Mouse (Mus musculus) CH12.LX (cell line): ENCODE data around the gene Plekhh3.
A peak's percentile ranks its signal among the peaks of the same experiment; 100 is the strongest.

Experiments used
- CHD1 ChIP-seq: IDR thresholded peaks from 2 replicates; pipeline ENCODE4 v1.6.1; 2012; ENCODE audit warnings: low read depth, low read length, improper control_type of control experiment, inconsistent platforms
- CHD2 ChIP-seq: IDR thresholded peaks from 2 replicates; pipeline ENCODE4 v1.6.1; 2011; ENCODE audit warnings: low read length, improper control_type of control experiment
- CTCF ChIP-seq, 2 experiments: IDR thresholded peaks in 1 of 2; conservative IDR thresholded peaks in 1 of 2; 2 replicates each; pipeline ENCODE4 v1.5.1; 2011 to 2012; ENCODE audit warnings: low read depth in 2 of 2, low read length in 2 of 2, improper control_type of control experiment in 1 of 2, inconsistent platforms in 1 of 2, mild to moderate bottlenecking in 1 of 2, moderate library complexity in 1 of 2
- E2F4 ChIP-seq: IDR thresholded peaks from 2 replicates; pipeline ENCODE4 v1.6.1; 2011; ENCODE audit warnings: low read depth, low read length, improper control_type of control experiment; ENCODE audit not compliant: insufficient replicate concordance
- EP300 ChIP-seq: IDR thresholded peaks from 2 replicates; pipeline ENCODE4 v1.6.1; 2011; ENCODE audit warnings: low read length, improper control_type of control experiment
- POLR2A ChIP-seq: IDR thresholded peaks from 2 replicates; pipeline ENCODE4 v1.6.1; 2011; ENCODE audit warnings: low read depth, mild to moderate bottlenecking, improper control_type of control experiment, low read length
- POLR2AphosphoS2 ChIP-seq: IDR thresholded peaks from 2 replicates; pipeline ENCODE4 v1.6.1; 2011; ENCODE audit warnings: low read depth, low read length, improper control_type of control experiment
- SMC3 ChIP-seq: IDR thresholded peaks from 2 replicates; pipeline ENCODE4 v1.6.1; 2011; ENCODE audit warnings: low read depth, low read length, improper control_type of control experiment
- UBTF ChIP-seq: IDR thresholded peaks from 2 replicates; pipeline ENCODE4 v1.6.1; 2012; ENCODE audit warnings: low read depth, mild to moderate bottlenecking, inconsistent platforms, low read length, improper control_type of control experiment, moderate library complexity
- ZC3H11A ChIP-seq: IDR thresholded peaks from 2 replicates; pipeline ENCODE4 v1.6.1; 2012; ENCODE audit warnings: low read depth, mild to moderate bottlenecking, inconsistent platforms, low read length, improper control_type of control experiment
- ZKSCAN1 ChIP-seq: IDR thresholded peaks from 2 replicates; pipeline ENCODE4 v1.6.1; 2012; ENCODE audit warnings: low read depth, inconsistent platforms, low read length, improper control_type of control experiment, borderline replicate concordance

DNA sequence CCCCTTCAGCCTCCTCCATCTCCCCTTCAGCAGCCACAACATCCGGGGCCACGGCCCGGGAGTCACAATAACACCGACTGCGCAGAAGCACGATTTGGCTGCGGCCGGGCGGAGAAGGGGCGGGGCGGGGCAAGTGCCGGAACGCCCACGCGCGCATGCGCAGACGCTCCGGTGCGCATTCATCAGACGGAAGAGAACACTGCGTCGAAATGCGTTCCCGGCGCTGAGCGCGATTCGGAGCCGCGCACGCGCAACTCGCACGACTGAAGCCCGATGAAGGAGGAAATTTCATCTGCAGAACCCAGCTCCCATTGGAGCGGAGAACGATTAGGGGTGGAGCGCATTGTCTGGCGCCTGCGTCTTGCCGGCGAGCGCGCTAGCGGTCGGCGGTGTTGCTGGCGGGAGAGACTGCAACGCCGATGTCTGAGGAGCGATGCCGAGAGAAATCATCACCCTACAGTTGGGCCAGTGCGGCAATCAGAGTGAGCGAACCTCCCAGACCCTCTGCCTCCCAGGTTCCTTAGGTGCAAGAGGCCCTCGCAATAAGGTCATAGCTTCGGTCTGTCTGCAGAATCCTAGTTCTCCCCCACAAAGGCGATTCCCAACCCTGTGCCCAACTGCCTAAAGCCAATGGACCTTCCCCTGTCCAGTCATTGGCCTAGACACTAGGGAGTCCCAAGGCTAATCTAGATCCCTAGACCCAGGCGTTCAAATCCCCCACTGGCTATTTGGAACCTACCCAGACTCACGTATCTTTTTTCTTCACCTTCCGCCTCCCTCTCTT lies 51.2 kb downstream of the Plekhh3 start, which contains the start of the genes Retreg3 and Tubg1:
- TF ChIP-seq CTCF (conservative IDR thresholded peaks at IDR 0.05 in 1 of 2, IDR thresholded peaks at IDR 0.05 in 1 of 2; ENCODE audit: low read depth in 2 of 2, low read length in 2 of 2) (no peak), CHD1 (no peak), ZKSCAN1 (no peak), UBTF (0 out of 2 replicates have a peak, but pooled peaks have one; percentile 16), EP300 (no peak), POLR2A (peak; percentile 99), SMC3 (0 out of 2 replicates have a peak, but pooled peaks have one; percentile 2), E2F4 (peak; percentile 96), ZC3H11A (no peak), POLR2AphosphoS2 (peak; percentile 86), CHD2 (0 out of 2 replicates have a peak, but pooled peaks have one; percentile 38)
